Mouse (Mus musculus) olfactory bulb, adult 2 months (tissue): ENCODE measurements around the gene Rab29.

ENCODE experiments used
- CTCF ChIP-seq: fragments of 200-500 bp; IDR thresholded peaks from 2 replicates; pipeline ENCODE4 v1.5.1; 2012; ENCODE audit warnings: low read depth, mild to moderate bottlenecking, low read length, moderate library complexity; ENCODE audit not compliant: insufficient read depth
- POLR2A ChIP-seq: fragments of 200-500 bp; IDR thresholded peaks from 2 replicates; pipeline ENCODE4 v1.6.1; 2012; ENCODE audit warnings: mild to moderate bottlenecking, low read depth, low read length, moderate library complexity; ENCODE audit not compliant: insufficient read depth

GRCm38 (mm10) chr1:131922100-131922499 is 55.1 kb downstream of the Rab29 start:
- TF ChIP-seq CTCF (no peak), POLR2A (no peak)
